Mouse (Mus musculus): ENCODE measurements around the gene Cybb. TPM values are rescaled to one million over a fixed set of nuclear protein-coding genes. Genes with fewer than 3 reads are reported as not detected.

The Cybb gene
- total RNA-seq, 2 experiments from 2014 or later = 1.7 to 3.4 TPM

Other genes with a start within 250 kb of the Cybb start
- gene Gm14862, start 230.9 kb downstream of the Cybb start, total RNA-seq (2021) = not detected
- 1 to 10 TPM; 2.6 to 3.8 TPM for gene Xk, start 215.0 kb downstream of the Cybb start, total RNA-seq (2021)
- gene H2al1m, start 204.0 kb downstream of the Cybb start, total RNA-seq (2021) = under 1 TPM in 1 of 2 experiments, not detected in 1; 0.47 TPM
- not detected for gene H2al1k, start 137.1 kb downstream of the Cybb start, total RNA-seq (2021)
- not detected for gene H2al1o, start 84.6 kb upstream of the Cybb start, total RNA-seq (2021)
- gene Dynlt3, start 175.2 kb upstream of the Cybb start, total RNA-seq (2021) = 10 to 100 TPM; 51.1 to 60.3 TPM